Comparison of ENCODE assay signal across 8 mouse cellular contexts in genomic region chr3:159839481-159839880, GRCm38 (mm10). TPM values are rescaled to one million over a fixed set of nuclear protein-coding genes. Genes with fewer than 3 reads are reported as not detected.
DNase-seq lines count a peak whose midpoint lies in the region; ATAC-seq and TF ChIP-seq lines count a peak whose summit lies in the region.

Gene Wls (plus strand): TSS chr3:159839672.

- H3K9ac ChIP-seq in heart, embryonic 12.5 days, result peak within 1 kb of the TSS; percentile 94
- peak within 1 kb of the TSS; percentile 72 for H3K9ac ChIP-seq in kidney, embryonic 15.5 days
- H3K9ac ChIP-seq in liver, adult 2 months (ENCODE audit: low read depth, low read length), result peak within 1 kb of the TSS; percentile 63
- H3K9ac ChIP-seq in stomach, embryonic 15.5 days, result peak within 1 kb of the TSS; percentile 43

- peak within 1 kb of the TSS; percentile 91 for H3K4me2 ChIP-seq in heart, embryonic 12.5 days
- peak within 1 kb of the TSS; percentile 84 for H3K4me2 ChIP-seq in kidney, embryonic 15.5 days
- peak within 1 kb of the TSS; percentile 79 for H3K4me2 ChIP-seq in stomach, embryonic 15.5 days

- H3K36me3 ChIP-seq in heart, embryonic 12.5 days, result no peaks in the 10 kb centered on the region
- H3K36me3 ChIP-seq in kidney, embryonic 15.5 days, result no peaks in the 10 kb centered on the region
- H3K36me3 ChIP-seq in liver, adult 2 months (ENCODE audit: control insufficient read depth, insufficient read depth, low read length), result no peaks in the 10 kb centered on the region
- H3K36me3 ChIP-seq in stomach, embryonic 15.5 days, result no peaks in the 10 kb centered on the region

- under 1% methylated on average over 19 of the region's 21 CpGs for WGBS in bone marrow, adult 2 months
- under 1% methylated on average over 20 of the region's 21 CpGs for WGBS in heart, embryonic 12.5 days
- 0% methylated on average over 21 of the region's 21 CpGs for WGBS in kidney, embryonic 15.5 days
- 2% methylated on average over 21 of the region's 21 CpGs for WGBS in liver, adult 2 months
- WGBS in stomach, embryonic 15.5 days, result 0% methylated on average over 19 of the region's 21 CpGs

- ATAC-seq in erythroid progenitor cell, adult 5-6 weeks (replicated peaks; ENCODE audit: low FRiP score, poor library complexity, severe bottlenecking), result 0 out of 2 replicates have a peak, but pooled peaks have one; percentile 21
- ATAC-seq in heart, embryonic 12.5 days (ENCODE audit: insufficient number of reproducible peaks, low FRiP score), result peak; percentile 93
- ATAC-seq in kidney, embryonic 15.5 days (replicated peaks; ENCODE audit: low FRiP score), result peak; percentile 96
- ATAC-seq in monocyte, adult 5-6 weeks (replicated peaks; ENCODE audit: insufficient number of reproducible peaks, low FRiP score, low TSS enrichment, poor library complexity, severe bottlenecking), result peak; percentile 38
- peak; percentile 91 for ATAC-seq in stomach, embryonic 15.5 days (ENCODE audit: insufficient read depth, low FRiP score, low read depth)

- H3K79me2 ChIP-seq in liver, adult 2 months (ENCODE audit: control insufficient read depth, insufficient read depth, low read length), result no peaks in the 10 kb centered on the region

- H3K27ac ChIP-seq in bone marrow, adult 2 months (ENCODE audit: control insufficient read depth, insufficient read depth, low read depth, low read length, poor library complexity), result 0 out of 2 replicates have a peak within 1 kb of the TSS, but pooled peaks have one; percentile 2
- H3K27ac ChIP-seq in heart, embryonic 12.5 days (ENCODE audit: poor library complexity, severe bottlenecking), result peak within 1 kb of the TSS; percentile 94
- peak within 1 kb of the TSS; percentile 88 for H3K27ac ChIP-seq in kidney, embryonic 15.5 days
- peak within 1 kb of the TSS; percentile 51; the same call in 1 of the 2 replicates for H3K27ac ChIP-seq in liver, adult 2 months (replicated peaks; ENCODE audit: insufficient read depth, low read depth, low read length)
- H3K27ac ChIP-seq in stomach, embryonic 15.5 days, result peak within 1 kb of the TSS; percentile 77

- peak within 1 kb of the TSS; percentile 70 for H3K4me3 ChIP-seq in bone marrow, adult 2 months (replicated peaks; ENCODE audit: control insufficient read depth, low read depth, low read length)
- H3K4me3 ChIP-seq in heart, embryonic 12.5 days, result peak within 1 kb of the TSS; percentile 90
- H3K4me3 ChIP-seq in kidney, embryonic 15.5 days (replicated peaks), result peak within 1 kb of the TSS; percentile 77
- H3K4me3 ChIP-seq in liver, adult 2 months (ENCODE audit: insufficient read depth, low read depth, low read length), result peak within 1 kb of the TSS; percentile 70
- peak within 1 kb of the TSS; percentile 53 for H3K4me3 ChIP-seq in stomach, embryonic 15.5 days (replicated peaks)

- H3K9me3 ChIP-seq in heart, embryonic 12.5 days (replicated peaks), result no peaks in the 10 kb centered on the region
- no peaks in the 10 kb centered on the region for H3K9me3 ChIP-seq in kidney, embryonic 15.5 days (replicated peaks)
- H3K9me3 ChIP-seq in stomach, embryonic 15.5 days, result no peaks in the 10 kb centered on the region

- no peaks in the 10 kb centered on the region for H3K4me1 ChIP-seq in bone marrow, adult 2 months (ENCODE audit: control insufficient read depth, insufficient read depth, low read length)
- H3K4me1 ChIP-seq in heart, embryonic 12.5 days (replicated peaks), result peaks cover 10% of the 10 kb centered on the region
- peaks cover 13% of the 10 kb centered on the region for H3K4me1 ChIP-seq in kidney, embryonic 15.5 days
- H3K4me1 ChIP-seq in liver, adult 2 months (ENCODE audit: control insufficient read depth, insufficient read depth, low read length), result no peaks in the 10 kb centered on the region; the same call in 1 of the 2 replicates
- H3K4me1 ChIP-seq in stomach, embryonic 15.5 days, result no peaks in the 10 kb centered on the region

- TF ChIP-seq CTCF in bone marrow, adult 2 months (IDR thresholded peaks at IDR 0.05; ENCODE audit: control insufficient read depth, insufficient read depth, low read length), result no peak
- TF ChIP-seq CTCF in liver, adult 2 months (IDR thresholded peaks at IDR 0.05; ENCODE audit: low read depth, low read length), result no peak

- peak; percentile 87 for DNase-seq in 416B (ENCODE audit: low read depth)
- peak; percentile 29 for DNase-seq in liver, adult 2 months (ENCODE audit: extremely low read depth, low read depth, low spot score)

- H3K27me3 ChIP-seq in heart, embryonic 12.5 days (replicated peaks), result no peaks in the 10 kb centered on the region
- no peaks in the 10 kb centered on the region for H3K27me3 ChIP-seq in kidney, embryonic 15.5 days
- H3K27me3 ChIP-seq in liver, adult 2 months (ENCODE audit: control insufficient read depth, insufficient read depth, low read length), result 0 out of 2 replicates have a peak, but pooled peaks cover 3% of the 10 kb centered on the region
- no peaks in the 10 kb centered on the region for H3K27me3 ChIP-seq in stomach, embryonic 15.5 days (replicated peaks)

- peak; percentile 29; the same call in 1 of the 2 replicates for TF ChIP-seq POLR2A in bone marrow, adult 2 months (IDR thresholded peaks at IDR 0.05; ENCODE audit: borderline replicate concordance, control insufficient read depth, low read depth, low read length)
- 0 out of 2 replicates have a peak, but pooled peaks have one; percentile 29 for TF ChIP-seq POLR2A in liver, adult 2 months (IDR thresholded peaks at IDR 0.05; ENCODE audit: extremely low read depth, insufficient read depth, low read length)

RNA-seq across cellular contexts. Expression of gene Wls, which starts in this region (rescaled TPM):
- 5.6 and 17.2 TPM in 2 replicates for polyA plus RNA-seq in bone marrow, adult 2 months (2011; ENCODE audit: insufficient read depth, insufficient read length, low replicate concordance, missing spikeins)
- total RNA-seq in erythroid progenitor cell, adult 5-6 weeks (2015; ENCODE audit: low replicate concordance), result 5.4 and 6.5 TPM in 2 replicates
- 2.0 and 6.7 TPM in 2 replicates for total RNA-seq in erythroid progenitor cell, adult 5-6 weeks (2017; ENCODE audit: low replicate concordance)
- polyA plus RNA-seq in heart, embryonic 12.5 days (2016; fragmentation: Nextera tagmentation; extraction: Ambion mirVana), result 148 and 153 TPM in 2 replicates
- 115 and 124 TPM in 2 replicates for polyA plus RNA-seq in kidney, embryonic 15.5 days (2015; fragmentation: Nextera tagmentation; extraction: Ambion mirVana)
- 5.9 and 6.5 TPM in 2 replicates for total RNA-seq in liver, adult 2 months (2014; rRNA removed)
- 0.92 and 1.6 TPM in 2 replicates for polyA plus RNA-seq in liver, adult 2 months (2012; rRNA removed)
- 51.2 to 60.4 TPM (median 51.8 TPM) in 3 replicates for total RNA-seq in monocyte, adult 5-6 weeks (2017)
- 88.9 and 92.3 TPM in 2 replicates for polyA plus RNA-seq in stomach, embryonic 15.5 days (2015; fragmentation: Nextera tagmentation; extraction: Ambion mirVana)

Comparison
In these comparisons a context has a peak if more than half of its experiments do, and no peak if none do; other contexts are left out.
1. Peak in every context shown above with its lines: DNase-seq, ATAC-seq, H3K4me3 ChIP-seq and H3K27ac ChIP-seq.
2. H3K27ac ChIP-seq: peak in every context shown above with its lines; median percentile 94 in heart, embryonic 12.5 days; 88 in kidney, embryonic 15.5 days; 77 in stomach, embryonic 15.5 days; 51 in liver, adult 2 months; 2 in bone marrow, adult 2 months.
3. ATAC-seq: peak in every context shown above with its lines; median percentile 96 in kidney, embryonic 15.5 days; 93 in heart, embryonic 12.5 days; 91 in stomach, embryonic 15.5 days; 38 in monocyte, adult 5-6 weeks; 21 in erythroid progenitor cell, adult 5-6 weeks.
4. H3K9ac ChIP-seq: peak in every context shown above with its lines; median percentile 94 in heart, embryonic 12.5 days; 72 in kidney, embryonic 15.5 days; 63 in liver, adult 2 months; 43 in stomach, embryonic 15.5 days.